Mouse (Mus musculus) embryonic stem cell, embryonic (primary cell): ENCODE results near the gene Slit3.

Experiments
- CTCF ChIA-PET, 4 experiments: fragments of 300-600 bp in 2 of 4; fragments of 350-600 bp in 2 of 4; sonication (Branson Sonifier 250); formaldehyde crosslinking; loops; one replicate each; lab custom pipeline; 2022; ENCODE audit warnings: inconsistent platforms in 2 of 4; lab: Charles Lee
- POLR2A ChIA-PET, 4 experiments: fragments of 300-600 bp in 2 of 4; fragments of 350-600 bp in 2 of 4; sonication (Branson Sonifier 250); formaldehyde crosslinking; loops; one replicate each; lab custom pipeline; 2022; ENCODE audit warnings: antibody characterized with exemption in 4 of 4, inconsistent platforms in 1 of 4; lab: Charles Lee

Slit3 gene

GRCm38 (mm10) chr11:35120894-35121610 lies at the start of gene Slit3:
Gene Slit3 (plus strand): TSS chr11:35121224.
- CTCF ChIA-PET = interaction anchor here (0.6 to 2.5 kb wide), 15 partner anchors 19 to 572 kb away, joined by 3 to 15 read pairs (median 3); no protein-coding TSS in a partner anchor
- POLR2A ChIA-PET = interaction anchor here (0.6 to 1.7 kb wide), 20 partner anchors 9 to 1119 kb away, joined by 3 to 10 read pairs (median 3); no protein-coding TSS in a partner anchor

- POLR2A ChIA-PET = interaction anchor here in 1 of 4 experiments (1.0 kb wide), 1 partner anchor 61 kb away, joined by 3 read pairs; no protein-coding TSS in a partner anchor
- CTCF ChIA-PET = no interaction called here
These were observed 49.6 kb upstream of the Slit3 start for GRCm38 (mm10) chr11:35071451-35071850.

GRCm38 (mm10) chr11:35075411-35075810 lies 45.6 kb upstream of the Slit3 start:
- ChIA-PET POLR2A (interaction anchor here in 2 of 4 experiments (0.9 to 1.3 kb wide), 3 partner anchors 10 to 245 kb away, joined by 3 to 4 read pairs (median 3); no protein-coding TSS in a partner anchor), CTCF (no interaction called here)

- CTCF ChIA-PET = interaction anchor here in 1 of 4 experiments (0.8 kb wide), 1 partner anchor 39 kb away, joined by 12 read pairs; no protein-coding TSS in a partner anchor
- POLR2A ChIA-PET = interaction anchor here in 2 of 4 experiments (1.1 to 1.9 kb wide), 3 partner anchors 14 to 97 kb away, joined by 3 to 7 read pairs (median 3); partner anchors contain the start of gene Slit3 (in 1 of the 2)
These were observed 40.4 kb upstream of the Slit3 start for GRCm38 (mm10) chr11:35080451-35081125.

GRCm38 (mm10) chr11:35082297-35082696 lies 38.7 kb upstream of the Slit3 start:
- ChIA-PET CTCF (no interaction called here), POLR2A (interaction anchor here in 1 of 4 experiments (1.4 kb wide), 1 partner anchor 38 kb away, joined by 5 read pairs; the partner anchor contains the start of gene Slit3)

- ChIA-PET POLR2A (interaction anchor here in 2 of 4 experiments (0.7 to 1.4 kb wide), 2 partner anchors 38 to 361 kb away, joined by 3 to 5 read pairs; partner anchors contain the start of gene Slit3 (in 1 of the 2)), CTCF (no interaction called here)
These were observed 38.0 kb upstream of the Slit3 start for GRCm38 (mm10) chr11:35083049-35083448.

GRCm38 (mm10) chr11:35085351-35085750 lies 35.7 kb upstream of the Slit3 start:
- ChIA-PET CTCF (no interaction called here), POLR2A (interaction anchor here in 2 of 4 experiments (0.5 to 1.3 kb wide), 3 partner anchors 8 to 898 kb away, joined by 3 to 8 read pairs (median 3); no protein-coding TSS in a partner anchor)

GRCm38 (mm10) chr11:35086029-35086428 lies 35.0 kb upstream of the Slit3 start:
- POLR2A ChIA-PET = interaction anchor here in 2 of 4 experiments (0.9 to 1.3 kb wide), 3 partner anchors 9 to 24 kb away, joined by 3 to 8 read pairs (median 3); no protein-coding TSS in a partner anchor
- CTCF ChIA-PET = no interaction called here

GRCm38 (mm10) chr11:35087454-35087853 lies 33.6 kb upstream of the Slit3 start:
- ChIA-PET POLR2A (interaction anchor here in 2 of 4 experiments (0.7 to 1.2 kb wide), 2 partner anchors 8 to 36 kb away, joined by 3 to 5 read pairs; no protein-coding TSS in a partner anchor), CTCF (interaction anchor here in 1 of 4 experiments (0.8 kb wide), 1 partner anchor 23 kb away, joined by 3 read pairs; no protein-coding TSS in a partner anchor)

GRCm38 (mm10) chr11:35088136-35088535 lies 32.9 kb upstream of the Slit3 start:
- ChIA-PET POLR2A (interaction anchor here in 1 of 4 experiments (1.2 kb wide), 1 partner anchor 9 kb away, joined by 5 read pairs; no protein-coding TSS in a partner anchor), CTCF (interaction anchor here in 1 of 4 experiments (0.8 kb wide), 1 partner anchor 22 kb away, joined by 3 read pairs; no protein-coding TSS in a partner anchor)

GRCm38 (mm10) chr11:35090629-35091335 lies 30.2 kb upstream of the Slit3 start:
- POLR2A ChIA-PET = no interaction called here
- CTCF ChIA-PET = interaction anchor here in 1 of 4 experiments (0.5 kb wide), 1 partner anchor 603 kb away, joined by 8 read pairs; no protein-coding TSS in a partner anchor

GRCm38 (mm10) chr11:35096538-35096937 lies 24.5 kb upstream of the Slit3 start:
- CTCF ChIA-PET = no interaction called here
- POLR2A ChIA-PET = no interaction called here

- CTCF ChIA-PET = interaction anchor here in 1 of 4 experiments (1.8 kb wide), 1 partner anchor 10 kb away, joined by 7 read pairs; no protein-coding TSS in a partner anchor
- POLR2A ChIA-PET = interaction anchor here in 1 of 4 experiments (1.1 to 1.2 kb wide), 2 partner anchors 11 to 24 kb away, joined by 3 read pairs; partner anchors contain the start of gene Slit3
These were observed 11.2 kb upstream of the Slit3 start for GRCm38 (mm10) chr11:35109781-35110180.

- POLR2A ChIA-PET = interaction anchor here in 2 of 4 experiments (0.6 to 1.2 kb wide), 5 partner anchors 25 to 316 kb away, joined by 3 to 8 read pairs (median 4); no protein-coding TSS in a partner anchor
- CTCF ChIA-PET = interaction anchor here in 2 of 4 experiments (0.7 to 1.8 kb wide), 2 partner anchors 9 to 247 kb away, joined by 3 to 7 read pairs; no protein-coding TSS in a partner anchor
These were observed 10.2 kb upstream of the Slit3 start for GRCm38 (mm10) chr11:35110784-35111183.

- POLR2A ChIA-PET = interaction anchor here in 2 of 4 experiments (0.6 to 0.7 kb wide), 3 partner anchors 35 to 264 kb away, joined by 3 to 10 read pairs (median 4); no protein-coding TSS in a partner anchor
- CTCF ChIA-PET = interaction anchor here in 3 of 4 experiments (0.6 to 0.7 kb wide), 3 partner anchors 20 to 1539 kb away, joined by 3 read pairs; no protein-coding TSS in a partner anchor
These were observed 7.7 kb upstream of the Slit3 start for GRCm38 (mm10) chr11:35113290-35113689.

GRCm38 (mm10) chr11:35116436-35116835 lies 4.6 kb upstream of the Slit3 start:
- POLR2A ChIA-PET = no interaction called here
- CTCF ChIA-PET = no interaction called here

- CTCF ChIA-PET = interaction anchor here in 3 of 4 experiments (0.6 to 2.2 kb wide), 4 partner anchors 177 to 573 kb away, joined by 3 to 12 read pairs (median 6); no protein-coding TSS in a partner anchor
- POLR2A ChIA-PET = interaction anchor here in 1 of 4 experiments (0.5 to 1.5 kb wide), 2 partner anchors 34 to 290 kb away, joined by 3 to 4 read pairs; no protein-coding TSS in a partner anchor
These were observed 3.2 kb upstream of the Slit3 start for GRCm38 (mm10) chr11:35117871-35118270.
